Mouse (Mus musculus): ENCODE measurements at regions not wholly inside any gene's neighbourhood (a gene's known extent, or its start where the extent isn't known, plus 50 kb on each side); places are given as distances from the start of the nearest gene placed in this dataset.

DNA sequence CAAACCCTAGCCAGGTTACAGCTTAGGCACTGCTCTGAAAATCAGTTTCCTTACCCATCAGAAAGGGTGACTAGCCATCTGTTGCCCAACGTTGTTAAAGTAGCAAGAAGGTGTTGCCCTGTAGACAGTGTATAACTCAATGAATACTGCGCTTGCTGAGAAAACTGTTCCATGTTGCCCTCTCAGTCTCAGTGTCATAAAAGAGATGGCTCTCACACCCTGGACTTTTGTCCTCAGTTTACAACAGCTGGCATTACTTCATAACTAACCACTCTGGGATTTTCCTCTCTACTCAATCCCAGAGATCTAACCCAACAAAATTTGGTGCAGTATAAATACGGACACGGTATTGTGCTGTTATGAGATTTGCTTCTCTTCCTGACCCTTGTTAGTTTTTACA, 252.1 kb upstream of the Cited2 start:
- Histone ChIP-seq H3K4me3 (no peak overlapping the region), H3K79me2 (replicated peaks; ENCODE audit: control insufficient read depth, insufficient read depth, low read length) (no peaks in the 10 kb centered on the region), H3K36me3 (ENCODE audit: control insufficient read depth, insufficient read depth, low read length) (no peaks in the 10 kb centered on the region), H3K9ac (ENCODE audit: low read depth, low read length) (no peak overlapping the region), H3K4me1 (ENCODE audit: control insufficient read depth, insufficient read depth, low read length) (no peaks in the 10 kb centered on the region; the same call in 1 of the 2 replicates), H3K27ac (no peak overlapping the region), H3K27me3 (ENCODE audit: control insufficient read depth, insufficient read depth, low read length) (no peaks in the 10 kb centered on the region)
- 73% methylated on average over 4 of the region's 4 CpGs for WGBS
- DNase-seq, result no peak
- TF ChIP-seq POLR2A (IDR thresholded peaks at IDR 0.05; ENCODE audit: insufficient read depth, low read depth, low read length) (no peak), CTCF (IDR thresholded peaks at IDR 0.05) (no peak), EP300 (IDR thresholded peaks at IDR 0.05; ENCODE audit: insufficient read depth, low read depth, low read length) (no peak)
- intact Hi-C loops (cut with DNase I), result no loop called here

DNA sequence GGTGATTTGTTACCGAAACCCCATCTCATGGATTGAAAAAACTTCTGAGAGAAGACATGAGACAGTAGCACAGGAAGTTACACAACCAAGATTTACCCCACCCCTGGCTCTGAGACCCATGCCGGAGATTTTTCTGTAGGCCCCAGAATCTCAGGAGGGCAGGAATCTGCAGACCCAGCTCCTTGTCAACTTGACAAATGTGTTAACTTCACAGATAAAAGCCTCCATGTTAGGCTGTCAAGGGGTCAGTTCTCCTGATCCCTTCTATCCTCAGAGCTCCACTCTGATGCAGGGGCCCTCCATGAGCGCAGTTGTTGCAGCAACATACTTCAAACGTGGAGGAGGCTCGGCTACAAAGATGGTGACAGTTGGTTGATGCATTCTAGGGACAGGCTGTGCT, 250.5 kb upstream of the Cited2 start:
- H3K9ac ChIP-seq (ENCODE audit: low read depth, low read length), result no peak overlapping the region
- DNase-seq, result no peak
- H3K27me3 ChIP-seq (ENCODE audit: control insufficient read depth, insufficient read depth, low read length), result no peaks in the 10 kb centered on the region
- H3K36me3 ChIP-seq (ENCODE audit: control insufficient read depth, insufficient read depth, low read length), result no peaks in the 10 kb centered on the region
- no peak overlapping the region for H3K4me3 ChIP-seq
- intact Hi-C loops (cut with DNase I), result no loop called here
- TF ChIP-seq CTCF (IDR thresholded peaks at IDR 0.05) (no peak), POLR2A (IDR thresholded peaks at IDR 0.05; ENCODE audit: insufficient read depth, low read depth, low read length) (no peak), EP300 (IDR thresholded peaks at IDR 0.05; ENCODE audit: insufficient read depth, low read depth, low read length) (no peak)
- no peaks in the 10 kb centered on the region; the same call in 1 of the 2 replicates for H3K4me1 ChIP-seq (ENCODE audit: control insufficient read depth, insufficient read depth, low read length)
- no peak overlapping the region for H3K27ac ChIP-seq
- 68% methylated on average over 5 of the region's 5 CpGs for whole genome bisulfite sequencing
- no peaks in the 10 kb centered on the region for H3K79me2 ChIP-seq (replicated peaks; ENCODE audit: control insufficient read depth, insufficient read depth, low read length)

DNA sequence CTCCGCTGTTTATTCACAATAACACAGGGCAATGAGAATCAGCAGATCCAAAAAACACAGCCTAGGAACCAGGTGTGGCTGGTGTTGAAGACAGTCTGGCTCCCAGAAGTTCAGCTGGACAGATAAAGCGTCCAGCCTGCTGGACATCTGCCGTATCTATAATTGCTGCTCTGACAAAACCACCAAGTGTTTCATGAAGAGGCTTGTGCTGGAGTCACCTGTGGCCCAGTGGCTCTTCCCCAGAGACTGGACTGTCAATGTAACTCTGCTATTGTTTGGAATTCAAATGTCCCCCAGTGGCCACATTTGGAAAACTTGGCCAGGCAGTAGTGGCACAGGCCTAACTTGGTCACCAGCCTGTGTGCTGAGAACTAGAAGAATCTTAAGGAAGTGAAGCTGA, 247.0 kb upstream of the Cited2 start:
- Histone ChIP-seq H3K4me1 (ENCODE audit: control insufficient read depth, insufficient read depth, low read length) (no peaks in the 10 kb centered on the region; the same call in 1 of the 2 replicates), H3K27me3 (ENCODE audit: control insufficient read depth, insufficient read depth, low read length) (no peaks in the 10 kb centered on the region), H3K9ac (ENCODE audit: low read depth, low read length) (no peak overlapping the region), H3K4me3 (no peak overlapping the region), H3K27ac (no peak overlapping the region), H3K36me3 (ENCODE audit: control insufficient read depth, insufficient read depth, low read length) (no peaks in the 10 kb centered on the region), H3K79me2 (replicated peaks; ENCODE audit: control insufficient read depth, insufficient read depth, low read length) (no peaks in the 10 kb centered on the region)
- no peak for TF ChIP-seq EP300 (IDR thresholded peaks at IDR 0.05; ENCODE audit: insufficient read depth, low read depth, low read length)
- peak; percentile 40 for TF ChIP-seq CTCF (IDR thresholded peaks at IDR 0.05)
- TF ChIP-seq POLR2A (IDR thresholded peaks at IDR 0.05; ENCODE audit: insufficient read depth, low read depth, low read length), result no peak
- WGBS, result 66% methylated on average over 3 of the region's 3 CpGs
- intact Hi-C loops (cut with DNase I), result no loop called here
- DNase-seq, result peak in 1 of 2 experiments; percentile 14

DNA sequence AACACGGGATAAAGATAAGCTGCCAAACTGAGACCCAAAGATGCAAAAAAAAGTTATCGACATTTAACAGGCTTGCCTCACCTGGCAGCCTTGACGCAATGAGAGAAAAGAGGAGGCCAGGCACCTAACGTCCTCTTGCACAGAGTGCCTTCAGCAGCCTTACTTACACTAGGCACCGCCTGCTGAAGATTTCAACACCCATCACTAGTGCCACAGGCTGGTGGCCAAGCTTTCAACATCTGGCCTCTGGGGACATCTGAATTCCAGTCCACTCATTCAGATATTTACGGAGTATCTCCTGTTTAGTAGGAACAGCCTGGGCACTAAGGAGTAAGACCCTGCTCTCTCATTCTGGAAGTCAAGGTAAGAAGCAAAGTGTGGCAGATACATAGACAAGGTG, 246.3 kb upstream of the Cited2 start:
- WGBS, result 52% methylated on average over 6 of the region's 6 CpGs
- H3K27me3 ChIP-seq (ENCODE audit: control insufficient read depth, insufficient read depth, low read length), result no peaks in the 10 kb centered on the region
- no peak overlapping the region for H3K4me3 ChIP-seq
- no peak overlapping the region for H3K9ac ChIP-seq (ENCODE audit: low read depth, low read length)
- no peak for TF ChIP-seq POLR2A (IDR thresholded peaks at IDR 0.05; ENCODE audit: insufficient read depth, low read depth, low read length)
- TF ChIP-seq EP300 (IDR thresholded peaks at IDR 0.05; ENCODE audit: insufficient read depth, low read depth, low read length), result no peak
- H3K4me1 ChIP-seq (ENCODE audit: control insufficient read depth, insufficient read depth, low read length), result no peaks in the 10 kb centered on the region; the same call in 1 of the 2 replicates
- no peak overlapping the region for H3K27ac ChIP-seq
- H3K36me3 ChIP-seq (ENCODE audit: control insufficient read depth, insufficient read depth, low read length), result no peaks in the 10 kb centered on the region
- peak; percentile 63 to 70 for DNase-seq
- H3K79me2 ChIP-seq (replicated peaks; ENCODE audit: control insufficient read depth, insufficient read depth, low read length), result no peaks in the 10 kb centered on the region
- intact Hi-C loops (cut with DNase I), result no loop called here

- Histone ChIP-seq H3K9ac (ENCODE audit: low read depth, low read length) (no peak overlapping the region), H3K79me2 (replicated peaks; ENCODE audit: control insufficient read depth, insufficient read depth, low read length) (no peaks in the 10 kb centered on the region), H3K36me3 (ENCODE audit: control insufficient read depth, insufficient read depth, low read length) (no peaks in the 10 kb centered on the region), H3K27me3 (ENCODE audit: control insufficient read depth, insufficient read depth, low read length) (no peaks in the 10 kb centered on the region), H3K4me1 (ENCODE audit: control insufficient read depth, insufficient read depth, low read length) (no peaks in the 10 kb centered on the region; the same call in 1 of the 2 replicates), H3K27ac (no peak overlapping the region), H3K4me3 (no peak overlapping the region)
- 60% methylated on average over 8 of the region's 8 CpGs for WGBS
- intact Hi-C loops (cut with DNase I), result no loop called here
- TF ChIP-seq EP300 (IDR thresholded peaks at IDR 0.05; ENCODE audit: insufficient read depth, low read depth, low read length), result no peak
- DNase-seq, result no peak
Observed at GRCm38 (mm10) chr10:17478761-17479632, 244.0 kb upstream of the Cited2 start.

DNA sequence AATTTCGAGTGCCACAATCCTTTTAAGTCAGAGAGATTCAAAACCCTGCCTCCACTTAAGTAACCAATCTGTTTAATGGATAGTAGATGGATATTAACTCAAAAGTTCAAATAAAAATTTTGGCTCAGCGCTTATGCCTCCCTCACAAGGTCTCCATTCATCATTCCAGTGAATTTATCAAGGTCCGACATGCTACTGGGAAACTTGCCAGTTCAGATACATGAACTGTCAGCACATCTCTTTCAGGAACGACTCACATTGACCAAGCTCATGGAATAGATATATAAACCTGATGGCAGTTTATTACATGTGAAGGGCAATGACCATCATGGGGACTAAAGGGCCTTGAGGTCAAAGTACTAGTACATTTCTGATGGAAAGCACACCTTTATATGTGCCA, 240.3 kb upstream of the Cited2 start:
- WGBS, result 50% methylated on average over 4 of the region's 4 CpGs

More for the DNA sequence above, 240.3 kb upstream of the Cited2 start:
- no peak for DNase-seq
- intact Hi-C loops (cut with DNase I), result no loop called here
- Histone ChIP-seq H3K4me1 (ENCODE audit: control insufficient read depth, insufficient read depth, low read length) (no peaks in the 10 kb centered on the region), H3K79me2 (replicated peaks; ENCODE audit: control insufficient read depth, insufficient read depth, low read length) (no peaks in the 10 kb centered on the region), H3K4me3 (no peak overlapping the region), H3K36me3 (ENCODE audit: control insufficient read depth, insufficient read depth, low read length) (no peaks in the 10 kb centered on the region), H3K9ac (ENCODE audit: low read depth, low read length) (no peak overlapping the region), H3K27ac (no peak overlapping the region), H3K27me3 (ENCODE audit: control insufficient read depth, insufficient read depth, low read length) (no peaks in the 10 kb centered on the region)
- TF ChIP-seq POLR2A (IDR thresholded peaks at IDR 0.05; ENCODE audit: insufficient read depth, low read depth, low read length) (no peak), EP300 (IDR thresholded peaks at IDR 0.05; ENCODE audit: insufficient read depth, low read depth, low read length) (no peak), CTCF (IDR thresholded peaks at IDR 0.05) (no peak)

Measured in heart, adult 2 months (tissue).